In the genomic region with DNA sequence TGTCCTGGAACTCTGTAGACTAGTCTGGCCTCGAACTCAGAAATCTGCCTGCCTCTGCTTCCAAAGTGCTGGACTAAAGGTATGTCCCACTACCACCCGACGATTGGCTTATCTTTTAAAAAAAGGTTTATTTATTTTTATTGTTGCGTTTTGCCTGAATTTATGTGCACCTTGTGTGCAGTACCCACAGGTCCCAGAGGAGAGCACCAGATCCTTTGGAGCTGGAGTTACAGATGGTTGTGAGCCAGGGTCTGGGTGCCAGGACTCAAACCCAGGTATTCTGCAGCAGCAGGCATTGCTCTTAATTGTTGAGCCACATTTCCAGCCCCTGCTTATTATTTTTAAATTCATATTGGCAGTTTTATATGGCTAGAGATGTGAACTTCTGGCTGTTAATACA, we compare ENCODE assay signal across 24 mouse cellular contexts. TPM values are rescaled to one million over a fixed set of nuclear protein-coding genes. Genes with fewer than 3 reads are reported as not detected.
DNase-seq lines count a peak whose midpoint lies in the region; ATAC-seq and TF ChIP-seq lines count a peak whose summit lies in the region.
"Had no signal": no experiment of that assay in that cellular context is flagged by ENCODE, and none has a peak within 500 bp of the region (broad histone marks: within the 10 kb centered on the region; RNA-seq: fewer than 3 reads in every experiment).

No protein-coding gene starts in this region.

- H3K4me2 ChIP-seq in liver, embryonic 11.5 days, result no peak overlapping the region
- H3K4me2 ChIP-seq: embryonic facial prominence, embryonic 13.5 days; forebrain, embryonic 12.5 days; heart, embryonic 12.5 days; hindbrain, embryonic 15.5 days had no signal

- peaks cover 64% of the 10 kb centered on the region for H3K4me1 ChIP-seq in E14TG2a.4 (replicated peaks; ENCODE audit: low read depth, low read length)
- peaks cover 8% of the 10 kb centered on the region for H3K4me1 ChIP-seq in liver, embryonic 11.5 days (replicated peaks; ENCODE audit: control insufficient read depth, insufficient read depth, low read length)

- no peak overlapping the region for H3K9ac ChIP-seq in liver, embryonic 11.5 days (ENCODE audit: low read depth, low read length)
- H3K9ac ChIP-seq: embryonic facial prominence, embryonic 13.5 days; forebrain, embryonic 12.5 days; heart, embryonic 12.5 days; hindbrain, embryonic 15.5 days had no signal

- H3K36me3 ChIP-seq in E14TG2a.4 (ENCODE audit: insufficient read depth, low read length), result peaks cover 38% of the 10 kb centered on the region
- peaks cover 3% of the 10 kb centered on the region; the same call in 1 of the 2 replicates for H3K36me3 ChIP-seq in liver, embryonic 11.5 days (ENCODE audit: control insufficient read depth, insufficient read depth, low read length)
- H3K36me3 ChIP-seq: forebrain, embryonic 12.5 days; hindbrain, embryonic 15.5 days had no signal

- no peaks in the 10 kb centered on the region for H3K27me3 ChIP-seq in E14TG2a.4 (ENCODE audit: insufficient read depth, low read length)
- H3K27me3 ChIP-seq in liver, embryonic 11.5 days (replicated peaks; ENCODE audit: control insufficient read depth, insufficient read depth, low read length), result no peaks in the 10 kb centered on the region
- H3K27me3 ChIP-seq: embryonic facial prominence, embryonic 13.5 days; forebrain, embryonic 12.5 days; heart, embryonic 12.5 days; hindbrain, embryonic 15.5 days had no signal

- H3K4me3 ChIP-seq in layer of hippocampus, adult 2 months, result no peak overlapping the region
- no peak overlapping the region for H3K4me3 ChIP-seq in E14TG2a.4 (replicated peaks; ENCODE audit: low read length)
- H3K4me3 ChIP-seq in liver, embryonic 11.5 days (ENCODE audit: low read depth, low read length), result no peak overlapping the region
- H3K4me3 ChIP-seq: embryonic facial prominence, embryonic 13.5 days; forebrain, embryonic 12.5 days; heart, embryonic 12.5 days; hindbrain, embryonic 10.5 days; hindbrain, embryonic 15.5 days had no signal

- ATAC-seq in liver, embryonic 11.5 days (replicated peaks; ENCODE audit: low FRiP score), result no peak
- ATAC-seq: forebrain, embryonic 16.5 days; inflammation-experienced regulatory T-cells, adult 6 months had no signal

- 86% methylated on average over 4 of the region's 4 CpGs for WGBS in liver, embryonic 11.5 days

- no peak overlapping the region for H3K27ac ChIP-seq in layer of hippocampus, adult 2 months
- H3K27ac ChIP-seq in liver, embryonic 11.5 days (ENCODE audit: low read depth, low read length), result no peak overlapping the region
- H3K27ac ChIP-seq: embryonic facial prominence, embryonic 13.5 days; forebrain, embryonic 12.5 days; hindbrain, embryonic 10.5 days; hindbrain, embryonic 15.5 days had no signal

- TF ChIP-seq CTCF in layer of hippocampus, adult 2 months (conservative IDR thresholded peaks at IDR 0.05), result peak; percentile 35
- TF ChIP-seq CTCF in E14TG2a.4 (conservative IDR thresholded peaks at IDR 0.05; ENCODE audit: low read length), result peak; percentile 88

- no peak for DNase-seq in layer of hippocampus, adult 2 months (ENCODE audit: low spot score in 2 of 2)
- DNase-seq in layer of hippocampus, adult 8-10 months (ENCODE audit: low spot score in 2 of 2), result no peak
- peak; percentile 33 for DNase-seq in NIH3T3 (ENCODE audit: low read depth)
- DNase-seq in urinary bladder, postnatal 10 days (ENCODE audit: low spot score), result no peak
- DNase-seq in liver, embryonic 11.5 days (ENCODE audit: low spot score), result no peak
- no peak for DNase-seq in ovary, postnatal 36 days (ENCODE audit: low spot score)
- DNase-seq: adrenal gland, adult 2 months; adrenal gland, postnatal 25 days; cerebellum, adult 18-20 months; cerebellum, adult 9-11 months; cerebellum, postnatal 36 days; gastrocnemius, postnatal 25 days had no signal

- no peaks in the 10 kb centered on the region for H3K9me3 ChIP-seq in E14TG2a.4 (ENCODE audit: low read length)
- H3K9me3 ChIP-seq in liver, embryonic 11.5 days (ENCODE audit: control insufficient read depth, low read length), result no peaks in the 10 kb centered on the region
- H3K9me3 ChIP-seq: embryonic facial prominence, embryonic 13.5 days; forebrain, embryonic 12.5 days; heart, embryonic 12.5 days; hindbrain, embryonic 10.5 days; hindbrain, embryonic 15.5 days had no signal

RNA-seq across cellular contexts. Expression of gene Klhl42, which starts 4.9 kb away (rescaled TPM):
- total RNA-seq in layer of hippocampus, adult 2 months (2021), result 10 to 100 TPM; 17.3 to 19.8 TPM
- total RNA-seq in layer of hippocampus, adult 8-10 months (2022), result 10 to 100 TPM; 18.3 to 24.1 (median 21.6) TPM
- 6.8 and 7.6 TPM in 2 replicates for polyA plus RNA-seq in liver, embryonic 11.5 days (2014; fragmentation: Nextera tagmentation; extraction: Ambion mirVana)

RNA-seq across cellular contexts. Expression of gene Mansc4, which starts 9.3 kb away (rescaled TPM):
- under 1 TPM in 1 of 2 experiments, not detected in 1; 0.77 TPM for total RNA-seq in layer of hippocampus, adult 2 months (2021)
- total RNA-seq in layer of hippocampus, adult 8-10 months (2022), result under 1 TPM in 1 of 4 experiments, not detected in 3; 0.34 TPM
- 0.40 and 0.65 TPM in 2 replicates for polyA plus RNA-seq in liver, embryonic 11.5 days (2014; fragmentation: Nextera tagmentation; extraction: Ambion mirVana)
- total RNA-seq: adrenal gland, adult 2 months; adrenal gland, postnatal 25 days; G1E; gastrocnemius, postnatal 25 days; granulocyte monocyte progenitor cell, adult 5-6 weeks; heart, adult 8-10 months; heart, postnatal 25 days had no signal
- polyA plus RNA-seq: G1E had no signal

RNA-seq across cellular contexts. Expression of gene Mrps35, which starts 53.5 kb away (rescaled TPM):
- 10 to 100 TPM; 41.7 to 54.8 TPM for total RNA-seq in layer of hippocampus, adult 2 months (2021)
- total RNA-seq in layer of hippocampus, adult 8-10 months (2022), result 10 to 100 TPM; 42.8 to 52.5 (median 45.9) TPM
- polyA plus RNA-seq in liver, embryonic 11.5 days (2014; fragmentation: Nextera tagmentation; extraction: Ambion mirVana), result 139 and 140 TPM in 2 replicates
